Mouse (Mus musculus) forebrain, embryonic 14.5 days (tissue): ENCODE measurements around the gene Npy4r. TPM values are rescaled to one million over a fixed set of nuclear protein-coding genes. Genes with fewer than 3 reads are reported as not detected.

Source experiments
- ATAC-seq: fragments of 200-750 bp; cut with Nextera tagmentation; 2 replicates; pipeline ENCODE4 v1.8.0; 2017; ENCODE audit warnings: mild to moderate bottlenecking, moderate library complexity
- DNase-seq: peaks from one replicate; pipeline ENCODE4 v3.0.0-alpha.2; 2015; ENCODE audit warnings: low spot score
- H3K27ac ChIP-seq: fragments of 300-500 bp; sonication (generic); 2 replicates; pipeline ENCODE4 v1.5.1; 2014; ENCODE audit warnings: low read depth, mild to moderate bottlenecking, control low read depth, low read length, moderate library complexity
- H3K27me3 ChIP-seq: fragments of 300-500 bp; sonication (generic); replicated peaks from 2 replicates; pipeline ENCODE4 v1.6.1; 2014; ENCODE audit warnings: low read length, control low read depth, mixed read lengths; ENCODE audit not compliant: control insufficient read depth, insufficient read depth
- H3K36me3 ChIP-seq: fragments of 300-500 bp; sonication (generic); 2 replicates; pipeline ENCODE4 v1.6.1; 2014; ENCODE audit warnings: low read length, control low read depth; ENCODE audit not compliant: control insufficient read depth, insufficient read depth
- H3K4me1 ChIP-seq: fragments of 300-500 bp; sonication (generic); 2 replicates; pipeline ENCODE4 v1.6.1; 2014; ENCODE audit warnings: antibody characterized with exemption, low read length, control low read depth; ENCODE audit not compliant: control insufficient read depth, insufficient read depth
- H3K4me2 ChIP-seq: fragments of 300-500 bp; sonication (generic); 2 replicates; pipeline ENCODE4 v1.6.1; 2014; ENCODE audit warnings: mild to moderate bottlenecking, control low read depth, low read length
- H3K4me3 ChIP-seq: fragments of 300-500 bp; sonication (generic); 2 replicates; pipeline ENCODE4 v1.5.1; 2014; ENCODE audit warnings: low read depth, low read length, control low read depth
- H3K9ac ChIP-seq: fragments of 300-500 bp; sonication (generic); 2 replicates; pipeline ENCODE4 v1.6.1; 2014; ENCODE audit warnings: mild to moderate bottlenecking, low read length, control low read depth, moderate library complexity
- H3K9me3 ChIP-seq: fragments of 300-500 bp; sonication (generic); replicated peaks from 2 replicates; pipeline ENCODE4 v1.6.1; 2016; ENCODE audit warnings: low read length, control low read depth, mixed read lengths; ENCODE audit not compliant: control insufficient read depth
- WGBS: fragments of 180-500 bp; shearing (Covaris S2); extraction: QIAGEN DNeasy Blood & Tissue Kit; methylation state at CpG from one replicate; pipeline ENCODE4 v1.1.7; 2014; 5-methylcytosine and 5-hydroxymethylcytosine counted together
- polyA plus RNA-seq: library from polyadenylated mRNA; unstranded; fragments of >200 nt; fragmentation: Nextera tagmentation; extraction: Ambion mirVana; gene quantifications from 2 replicates; pipeline ENCODE4 v1.2.1, GENCODE M21; 2014

Npy4r gene
- polyA plus RNA-seq, 1 experiment from 2014 or later, result 0.05 TPM

GRCm38 (mm10) chr14:34179351-34179750 is 27.1 kb upstream of the Npy4r start:
- ATAC-seq, result no peak
- Histone ChIP-seq H3K4me2 (no peak overlapping the region), H3K27me3 (no peaks in the 10 kb centered on the region), H3K27ac (no peak overlapping the region), H3K9ac (no peak overlapping the region), H3K4me1 (no peaks in the 10 kb centered on the region), H3K36me3 (no peaks in the 10 kb centered on the region), H3K4me3 (no peak overlapping the region), H3K9me3 (0 out of 2 replicates have a peak, but pooled peaks cover 3% of the 10 kb centered on the region)
- WGBS, result 91% methylated on average over 3 of the region's 3 CpGs
- no peak for DNase-seq

GRCm38 (mm10) chr14:34171107-34171506 is 18.8 kb upstream of the Npy4r start:
- WGBS, result 91% methylated on average over 3 of the region's 3 CpGs
- no peak overlapping the region for H3K4me3 ChIP-seq
- H3K27ac ChIP-seq, result no peak overlapping the region
- DNase-seq (no peak), ATAC-seq (no peak)
- H3K4me1 ChIP-seq, result no peaks in the 10 kb centered on the region
- H3K36me3 ChIP-seq, result no peaks in the 10 kb centered on the region
- H3K9me3 ChIP-seq, result no peaks in the 10 kb centered on the region
- no peak overlapping the region for H3K9ac ChIP-seq
- no peak overlapping the region for H3K4me2 ChIP-seq
- H3K27me3 ChIP-seq, result no peaks in the 10 kb centered on the region

GRCm38 (mm10) chr14:34155752-34156151 is 3.5 kb upstream of the Npy4r start:
- Histone ChIP-seq H3K4me2 (no peak overlapping the region), H3K36me3 (no peaks in the 10 kb centered on the region), H3K9me3 (no peaks in the 10 kb centered on the region), H3K9ac (no peak overlapping the region), H3K4me3 (no peak overlapping the region), H3K27ac (no peak overlapping the region), H3K27me3 (no peaks in the 10 kb centered on the region), H3K4me1 (no peaks in the 10 kb centered on the region)
- no peak for DNase-seq
- WGBS, result 48% methylated on average over 12 of the region's 12 CpGs
- ATAC-seq, result no peak

GRCm38 (mm10) chr14:34154601-34155337 is 2.5 kb upstream of the Npy4r start:
- DNase-seq (peak; percentile 69), ATAC-seq (peak; percentile 76)
- H3K9ac ChIP-seq, result no peak overlapping the region
- no peaks in the 10 kb centered on the region for H3K36me3 ChIP-seq
- WGBS, result 63% methylated on average over 9 of the region's 9 CpGs
- H3K27ac ChIP-seq, result no peak overlapping the region
- H3K4me3 ChIP-seq, result no peak overlapping the region
- H3K4me1 ChIP-seq, result no peaks in the 10 kb centered on the region
- no peaks in the 10 kb centered on the region for H3K9me3 ChIP-seq
- no peak overlapping the region for H3K4me2 ChIP-seq
- no peaks in the 10 kb centered on the region for H3K27me3 ChIP-seq

- H3K4me2 ChIP-seq, result no peak overlapping the region
- WGBS, result 91% methylated on average over 10 of the region's 10 CpGs
- no peak overlapping the region for H3K27ac ChIP-seq
- ATAC-seq (no peak), DNase-seq (no peak)
- no peaks in the 10 kb centered on the region for H3K36me3 ChIP-seq
- H3K9ac ChIP-seq, result no peak overlapping the region
- peaks cover 4% of the 10 kb centered on the region; the same call in 1 of the 2 replicates for H3K27me3 ChIP-seq
- H3K9me3 ChIP-seq, result no peaks in the 10 kb centered on the region
- H3K4me3 ChIP-seq, result no peak overlapping the region
- peaks cover 5% of the 10 kb centered on the region; the same call in 1 of the 2 replicates for H3K4me1 ChIP-seq
Observed at GRCm38 (mm10) chr14:34142915-34143314, 9.4 kb downstream of the Npy4r start.

DNA sequence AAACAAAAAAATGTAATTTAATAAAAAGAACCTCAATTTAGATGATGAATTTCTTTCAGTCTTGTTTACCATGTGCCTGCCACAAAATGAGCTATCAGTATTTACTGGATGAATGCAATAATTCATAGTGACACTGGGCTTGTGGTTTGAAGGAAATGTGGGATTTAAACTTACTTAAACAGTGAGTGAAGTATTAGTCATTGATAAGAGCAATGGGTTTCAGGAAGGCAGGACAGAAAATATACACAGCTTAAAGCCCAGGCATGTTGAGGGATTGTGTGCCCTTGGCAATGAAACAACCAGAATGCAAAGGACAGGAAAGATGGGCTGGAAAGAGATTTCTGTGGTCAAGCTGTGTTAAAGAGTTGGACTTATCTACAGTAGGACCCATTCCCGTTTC is 10.0 kb downstream of the Npy4r start:
- 86% methylated on average over 1 of the region's 1 CpGs for WGBS
- Histone ChIP-seq H3K27me3 (peaks cover 4% of the 10 kb centered on the region; the same call in 1 of the 2 replicates), H3K9ac (no peak overlapping the region), H3K4me2 (no peak overlapping the region), H3K4me3 (no peak overlapping the region), H3K36me3 (no peaks in the 10 kb centered on the region), H3K4me1 (peaks cover 5% of the 10 kb centered on the region; the same call in 1 of the 2 replicates), H3K9me3 (no peaks in the 10 kb centered on the region), H3K27ac (no peak overlapping the region)
- ATAC-seq, result no peak
- no peak for DNase-seq

DNA sequence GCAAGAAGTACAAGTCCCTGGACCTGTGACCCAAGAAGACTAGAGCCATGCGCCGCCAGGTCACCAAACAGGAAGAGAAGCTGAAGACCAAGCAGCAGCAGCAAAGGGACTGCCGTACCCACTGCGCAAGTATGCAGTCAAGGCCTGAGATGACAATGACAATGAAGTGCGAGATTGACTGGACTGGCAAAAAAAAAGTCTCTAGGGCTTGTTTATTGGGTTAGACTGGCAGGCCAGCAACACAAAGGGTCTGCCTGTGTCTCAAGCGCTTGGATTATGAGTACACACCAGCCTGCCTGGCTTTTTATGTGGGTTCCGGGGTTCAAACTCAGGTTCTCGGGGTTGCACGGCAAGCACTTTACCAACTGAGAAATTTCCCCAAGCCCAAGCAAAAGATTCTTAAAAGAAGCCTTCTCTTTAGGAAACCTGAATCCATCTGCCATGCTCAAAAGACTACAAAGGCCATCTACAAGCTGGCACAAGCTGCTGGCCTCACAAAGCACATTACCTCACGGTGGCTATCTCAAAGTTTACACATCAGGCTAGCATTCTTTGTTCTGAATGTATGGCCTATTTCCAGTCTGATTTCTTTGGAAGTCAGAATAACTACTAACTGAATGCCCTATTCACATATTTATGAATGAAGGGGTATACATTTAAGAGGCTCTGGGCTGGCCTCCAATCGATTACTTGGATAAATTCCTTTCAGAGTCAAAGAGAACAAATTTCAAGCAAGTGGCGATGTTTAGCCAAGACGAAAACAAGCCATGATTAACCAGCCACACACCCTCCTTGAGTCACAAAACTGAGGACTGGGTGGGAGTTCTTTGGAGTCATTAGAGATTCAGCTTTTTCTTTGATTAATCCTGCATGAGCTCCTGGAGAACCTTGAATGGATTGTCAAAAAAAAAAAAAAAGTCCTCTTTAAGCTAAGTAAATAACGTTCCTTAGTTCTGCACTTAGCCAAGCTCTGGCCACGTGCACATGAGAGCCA is 12.3 kb downstream of the Npy4r start:
- Histone ChIP-seq H3K27me3 (peaks cover 4% of the 10 kb centered on the region), H3K4me2 (no peak overlapping the region), H3K9ac (no peak overlapping the region), H3K4me3 (no peak overlapping the region), H3K9me3 (no peaks in the 10 kb centered on the region), H3K27ac (no peak overlapping the region), H3K4me1 (peaks cover 5% of the 10 kb centered on the region; the same call in 1 of the 2 replicates), H3K36me3 (no peaks in the 10 kb centered on the region)
- peak; percentile 87 for ATAC-seq
- peak; percentile 86 for DNase-seq
- 38% methylated on average over 15 of the region's 15 CpGs for WGBS

DNA sequence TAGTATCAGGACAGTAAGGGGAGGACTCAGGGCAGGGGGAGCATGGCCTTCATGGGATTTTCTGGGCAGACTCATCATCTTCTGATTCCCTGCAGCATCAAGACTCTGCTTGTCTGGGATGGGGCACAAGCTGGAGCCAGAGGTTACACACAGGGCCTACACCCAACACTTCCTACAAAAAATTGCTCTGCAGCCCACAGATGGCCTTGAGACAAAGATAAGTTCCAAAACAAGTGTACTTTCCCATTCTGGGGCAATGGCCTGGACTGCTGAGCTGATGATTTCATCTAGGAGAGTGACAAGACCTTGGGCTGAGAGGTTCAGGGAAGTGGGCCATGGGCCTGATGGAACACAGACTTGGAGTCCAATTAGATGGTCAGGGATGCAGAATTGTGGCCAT is 16.9 kb downstream of the Npy4r start:
- Histone ChIP-seq H3K4me1 (peaks cover 5% of the 10 kb centered on the region; the same call in 1 of the 2 replicates), H3K27me3 (peaks cover 4% of the 10 kb centered on the region), H3K4me3 (no peak overlapping the region), H3K9ac (no peak overlapping the region), H3K9me3 (no peaks in the 10 kb centered on the region), H3K4me2 (no peak overlapping the region), H3K27ac (no peak overlapping the region), H3K36me3 (no peaks in the 10 kb centered on the region)
- DNase-seq, result no peak
- no peak for ATAC-seq
